Mouse (Mus musculus) stomach, embryonic 14.5 days (tissue): ENCODE data around the gene Ovol3. TPM values are rescaled to one million over a fixed set of nuclear protein-coding genes. Genes with fewer than 3 reads are reported as not detected.

Experiments
- ATAC-seq: fragments of 200-750 bp; cut with Nextera tagmentation; 2 replicates; pipeline ENCODE4 v1.8.0; 2017; ENCODE audit warnings: low read depth, moderate TSS enrichment; ENCODE audit not compliant: insufficient number of reproducible peaks, insufficient read depth, low FRiP score
- H3K27ac ChIP-seq: fragments of 300-500 bp; sonication (generic); 2 replicates; pipeline ENCODE4 v1.5.1; 2014; ENCODE audit warnings: mild to moderate bottlenecking, low read length, moderate library complexity, mixed read lengths
- H3K27me3 ChIP-seq: fragments of 300-500 bp; sonication (generic); 2 replicates; pipeline ENCODE4 v1.6.1; 2014; ENCODE audit warnings: low read length, control low read depth, mixed read lengths; ENCODE audit not compliant: control insufficient read depth, insufficient read depth
- H3K36me3 ChIP-seq: fragments of 300-500 bp; sonication (generic); 2 replicates; pipeline ENCODE4 v1.6.1; 2014; ENCODE audit warnings: mild to moderate bottlenecking, control low read depth, low read length, moderate library complexity, mixed read lengths; ENCODE audit not compliant: control insufficient read depth, insufficient read depth
- H3K4me1 ChIP-seq: fragments of 300-500 bp; sonication (generic); 2 replicates; pipeline ENCODE4 v1.6.1; 2014; ENCODE audit warnings: low read length, control low read depth, mixed read lengths; ENCODE audit not compliant: control insufficient read depth, insufficient read depth
- H3K4me2 ChIP-seq: fragments of 300-500 bp; sonication (generic); replicated peaks from 2 replicates; pipeline ENCODE4 v1.6.1; 2014; ENCODE audit warnings: low read depth, low read length, control low read depth
- H3K4me3 ChIP-seq: fragments of 300-500 bp; sonication (generic); 2 replicates; pipeline ENCODE4 v1.5.1; 2014; ENCODE audit warnings: low read depth, low read length, control low read depth
- H3K9ac ChIP-seq: fragments of 300-500 bp; sonication (generic); replicated peaks from 2 replicates; pipeline ENCODE4 v1.6.1; 2014; ENCODE audit warnings: low read depth, mild to moderate bottlenecking, control low read depth, low read length, moderate library complexity, mixed read lengths
- H3K9me3 ChIP-seq: fragments of 300-500 bp; sonication (generic); 2 replicates; pipeline ENCODE4 v1.6.1; 2016; ENCODE audit warnings: low read depth, low read length, control low read depth; ENCODE audit not compliant: control insufficient read depth
- WGBS: fragments of 180-500 bp; shearing (Covaris S2); extraction: QIAGEN DNeasy Blood & Tissue Kit; methylation state at CpG from one replicate; pipeline ENCODE4 v1.1.7; 2014; 5-methylcytosine and 5-hydroxymethylcytosine counted together
- polyA plus RNA-seq: library from polyadenylated mRNA; unstranded; fragments of >200 nt; fragmentation: Nextera tagmentation; extraction: Ambion mirVana; gene quantifications from 2 replicates; pipeline ENCODE4 v1.2.1, GENCODE M21; 2014

Ovol3 gene
- polyA plus RNA-seq, 1 experiment from 2014 or later = not detected

GRCm38 (mm10) chr7:30234276-30234858 lies 1.2 kb downstream of the Ovol3 start:
- WGBS = 94% methylated on average over 15 of the region's 15 CpGs
- peaks cover 8% of the 10 kb centered on the region; the same call in 1 of the 2 replicates for H3K36me3 ChIP-seq
- no peaks in the 10 kb centered on the region for H3K9me3 ChIP-seq
- H3K4me3 ChIP-seq = no peak overlapping the region
- ATAC-seq = no peak
- H3K4me1 ChIP-seq = peaks cover 14% of the 10 kb centered on the region; the same call in 1 of the 2 replicates
- no peak overlapping the region for H3K9ac ChIP-seq
- no peak overlapping the region for H3K27ac ChIP-seq
- no peaks in the 10 kb centered on the region for H3K27me3 ChIP-seq
- H3K4me2 ChIP-seq = no peak overlapping the region

GRCm38 (mm10) chr7:30233387-30233786 lies 2.1 kb downstream of the Ovol3 start:
- no peak overlapping the region for H3K4me3 ChIP-seq
- H3K4me1 ChIP-seq = peaks cover 14% of the 10 kb centered on the region; the same call in 1 of the 2 replicates
- H3K27ac ChIP-seq = no peak overlapping the region
- H3K36me3 ChIP-seq = peaks cover 8% of the 10 kb centered on the region; the same call in 1 of the 2 replicates
- H3K9me3 ChIP-seq = no peaks in the 10 kb centered on the region
- 89% methylated on average over 20 of the region's 20 CpGs for WGBS
- H3K9ac ChIP-seq = no peak overlapping the region
- ATAC-seq = no peak
- no peaks in the 10 kb centered on the region for H3K27me3 ChIP-seq
- peak overlapping the region; percentile 86; the same call in 1 of the 2 replicates for H3K4me2 ChIP-seq

- no peaks in the 10 kb centered on the region for H3K9me3 ChIP-seq
- H3K27ac ChIP-seq = peak overlapping the region; percentile 87
- peak; percentile 26; the same call in 1 of the 2 replicates for ATAC-seq
- WGBS = 4% methylated on average over 24 of the region's 24 CpGs
- H3K9ac ChIP-seq = peak overlapping the region; percentile 61
- H3K4me1 ChIP-seq = peaks cover 14% of the 10 kb centered on the region; the same call in 1 of the 2 replicates
- H3K36me3 ChIP-seq = peaks cover 8% of the 10 kb centered on the region
- H3K4me3 ChIP-seq = peak overlapping the region; percentile 49
- H3K4me2 ChIP-seq = peak overlapping the region; percentile 86
- H3K27me3 ChIP-seq = no peaks in the 10 kb centered on the region
Observed at GRCm38 (mm10) chr7:30232631-30233148, 2.8 kb downstream of the Ovol3 start.

- ATAC-seq = peak; percentile 95
- Histone ChIP-seq H3K27me3 (no peaks in the 10 kb centered on the region), H3K4me1 (peaks cover 14% of the 10 kb centered on the region; the same call in 1 of the 2 replicates), H3K9me3 (no peaks in the 10 kb centered on the region), H3K36me3 (peaks cover 16% of the 10 kb centered on the region), H3K4me3 (peak within 1 kb of the TSS; percentile 49), H3K27ac (peak within 1 kb of the TSS; percentile 87), H3K4me2 (peak within 1 kb of the TSS; percentile 86), H3K9ac (peak within 1 kb of the TSS; percentile 61)
- under 1% methylated on average over 67 of the region's 67 CpGs for WGBS
Observed at GRCm38 (mm10) chr7:30231669-30232454, 3.7 kb downstream of the Ovol3 start, which contains the start of the genes Polr2i and Tbcb. Polr2i (plus strand) TSS chr7:30231948. Tbcb (minus strand) TSS chr7:30232272.

- H3K9me3 ChIP-seq = no peaks in the 10 kb centered on the region
- H3K4me1 ChIP-seq = peaks cover 14% of the 10 kb centered on the region; the same call in 1 of the 2 replicates
- peak overlapping the region; percentile 41 for H3K9ac ChIP-seq
- WGBS = under 1% methylated on average over 16 of the region's 16 CpGs
- peak overlapping the region; percentile 49 for H3K4me3 ChIP-seq
- ATAC-seq = peak; percentile 0; the same call in 1 of the 2 replicates
- H3K4me2 ChIP-seq = peak overlapping the region; percentile 82
- H3K27ac ChIP-seq = 0 out of 2 replicates have a peak overlapping the region, but pooled peaks have one; percentile 39
- peaks cover 19% of the 10 kb centered on the region for H3K36me3 ChIP-seq
- H3K27me3 ChIP-seq = no peaks in the 10 kb centered on the region
Observed at GRCm38 (mm10) chr7:30231328-30231668, 4.2 kb downstream of the Ovol3 start.

- ATAC-seq = no peak
- Histone ChIP-seq H3K9me3 (no peaks in the 10 kb centered on the region), H3K4me3 (no peak overlapping the region), H3K27ac (no peak overlapping the region), H3K36me3 (peaks cover 24% of the 10 kb centered on the region), H3K27me3 (no peaks in the 10 kb centered on the region), H3K4me2 (no peak overlapping the region), H3K9ac (no peak overlapping the region), H3K4me1 (no peaks in the 10 kb centered on the region)
- WGBS = 93% methylated on average over 12 of the region's 12 CpGs
Observed at GRCm38 (mm10) chr7:30224206-30224605, 11.3 kb downstream of the Ovol3 start.

GRCm38 (mm10) chr7:30222205-30222604 lies 13.3 kb downstream of the Ovol3 start:
- Histone ChIP-seq H3K9me3 (no peaks in the 10 kb centered on the region), H3K4me3 (no peak overlapping the region)

GRCm38 (mm10) chr7:30221433-30221832 lies 14.1 kb downstream of the Ovol3 start:
- 86% methylated on average over 3 of the region's 3 CpGs for WGBS
- ATAC-seq = no peak
- no peaks in the 10 kb centered on the region for H3K27me3 ChIP-seq
- peaks cover 14% of the 10 kb centered on the region for H3K36me3 ChIP-seq
- H3K9ac ChIP-seq = no peak overlapping the region
- H3K4me1 ChIP-seq = no peaks in the 10 kb centered on the region
- no peak overlapping the region for H3K4me3 ChIP-seq
- H3K9me3 ChIP-seq = no peaks in the 10 kb centered on the region
- H3K27ac ChIP-seq = no peak overlapping the region
- no peak overlapping the region for H3K4me2 ChIP-seq

More at GRCm38 (mm10) chr7:30222205-30222604, 13.3 kb downstream of the Ovol3 start:
- no peaks in the 10 kb centered on the region for H3K27me3 ChIP-seq
- H3K36me3 ChIP-seq = peaks cover 19% of the 10 kb centered on the region
- no peaks in the 10 kb centered on the region for H3K4me1 ChIP-seq
- 91% methylated on average over 5 of the region's 5 CpGs for WGBS
- ATAC-seq = no peak
- H3K9ac ChIP-seq = no peak overlapping the region
- H3K27ac ChIP-seq = no peak overlapping the region
- no peak overlapping the region for H3K4me2 ChIP-seq
